Mouse (Mus musculus): ENCODE results near the gene Hoxa11.

Gene Hoxa11

DNA sequence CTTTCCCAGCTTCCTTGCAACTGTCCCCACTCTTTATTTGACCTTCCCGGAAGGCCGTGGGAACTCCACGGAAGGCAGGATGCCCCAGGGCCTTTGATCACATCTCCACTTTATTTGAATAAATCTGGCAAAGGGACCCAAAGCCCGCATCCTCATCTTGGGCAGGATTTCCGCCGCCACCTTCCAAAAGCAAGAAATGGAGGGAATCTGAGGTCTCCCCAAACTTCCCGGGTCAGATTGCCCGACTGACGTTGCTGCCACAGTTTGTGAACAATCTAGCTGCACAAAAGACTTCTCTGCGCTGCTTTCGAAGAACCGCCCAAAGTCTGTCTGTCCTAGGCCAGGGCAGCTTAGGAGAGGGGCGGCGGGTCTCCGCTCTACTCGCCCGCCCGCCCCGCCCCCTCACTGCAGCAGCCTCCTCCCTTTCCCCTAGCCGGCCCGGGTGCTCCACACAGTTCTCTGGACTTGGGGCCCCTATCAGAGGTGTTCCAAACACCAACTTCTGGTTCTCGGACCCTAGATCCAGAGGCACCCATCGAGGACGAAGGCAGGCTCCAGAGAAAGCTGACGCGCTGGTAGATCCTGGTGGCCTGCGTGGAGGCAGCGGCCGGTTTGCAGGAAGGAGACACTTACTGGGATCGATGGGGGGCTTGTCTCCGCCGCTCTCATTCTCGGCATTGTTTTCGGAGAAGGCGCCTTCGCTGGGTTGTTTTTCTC, 20.6 kb downstream of the Hoxa11 start:
- in situ Hi-C loops (cut with MboI; ENCODE audit: unreplicated experiment in 2 of 2): loop anchor here (5.0 to 25.0 kb wide), 10 partner anchors 360 to 1563 kb away; partner anchors contain the start of gene Npvf (in 1 of the 2)

DNA sequence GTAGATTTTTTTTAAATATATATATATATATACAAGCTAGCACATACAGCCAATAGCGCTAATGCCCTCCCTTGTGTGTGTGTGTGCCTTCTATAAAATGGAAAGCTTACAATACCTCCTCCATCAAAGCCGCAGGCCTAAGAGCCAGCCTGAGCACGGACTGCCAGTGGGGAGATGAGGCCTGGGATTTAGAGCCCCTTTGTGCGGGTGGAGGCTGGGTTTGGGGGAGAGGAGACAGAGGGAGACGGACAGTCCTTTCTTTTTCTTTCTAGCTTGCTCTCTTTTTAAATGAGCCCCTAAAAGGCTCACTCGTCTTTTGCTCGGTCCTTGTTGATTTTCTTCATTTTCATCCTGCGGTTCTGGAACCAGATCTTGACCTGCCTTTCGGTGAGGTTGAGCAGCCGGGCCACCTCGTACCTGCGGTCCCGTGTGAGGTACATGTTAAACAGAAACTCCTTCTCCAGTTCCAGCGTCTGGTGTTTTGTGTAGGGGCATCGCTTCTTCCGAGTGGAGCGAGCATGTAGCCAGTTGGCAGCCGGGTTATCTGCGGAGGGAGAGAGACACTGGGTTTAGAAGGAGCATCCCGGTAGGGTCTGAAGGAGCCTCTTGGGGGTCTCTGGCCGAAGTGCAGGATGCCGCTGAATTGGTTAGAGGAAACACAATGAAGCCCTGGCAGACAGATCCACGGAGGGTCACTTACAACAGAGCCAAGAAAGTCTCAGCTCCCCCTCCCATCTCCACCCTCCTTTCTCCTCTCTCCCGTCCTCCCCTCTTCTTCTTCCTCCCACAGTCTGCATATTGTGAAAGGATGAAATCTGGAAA, 21.5 kb downstream of the Hoxa11 start:
- in situ Hi-C loops (cut with MboI; ENCODE audit: unreplicated experiment in 2 of 2): loop anchor here (5.0 to 25.0 kb wide), 9 partner anchors 359 to 1437 kb away; no protein-coding TSS in a partner anchor

DNA sequence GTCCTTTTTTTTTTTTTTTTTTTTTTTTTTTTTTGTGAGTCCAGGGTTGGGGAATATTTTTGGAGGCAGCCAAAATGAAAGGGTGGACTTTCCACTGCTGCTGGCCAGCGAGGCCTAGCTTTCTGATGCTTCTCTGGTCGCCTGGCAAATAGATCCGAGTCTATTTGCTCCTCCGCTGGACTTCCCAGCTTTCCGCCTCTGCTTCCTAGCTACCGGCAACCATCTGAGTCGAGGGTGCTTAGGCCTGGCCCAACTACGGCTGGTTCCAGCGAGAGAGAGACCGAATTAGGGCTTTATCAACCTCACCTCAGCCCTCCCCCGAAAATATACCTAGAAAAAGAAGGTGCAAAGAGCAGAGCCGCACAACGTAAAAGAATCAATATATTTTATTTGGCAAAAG, 22.9 kb downstream of the Hoxa11 start:
- in situ Hi-C loops (cut with MboI; ENCODE audit: unreplicated experiment in 2 of 2): loop anchor here (5.0 to 25.0 kb wide), 9 partner anchors 358 to 1435 kb away; no protein-coding TSS in a partner anchor

GRCm38 (mm10) chr6:52221993-52222685, 23.5 kb downstream of the Hoxa11 start:
- in situ Hi-C loops (cut with MboI; ENCODE audit: unreplicated experiment in 2 of 2): loop anchor here (5.0 to 25.0 kb wide), 9 partner anchors 357 to 1435 kb away; no protein-coding TSS in a partner anchor

GRCm38 (mm10) chr6:52221337-52221992, 24.1 kb downstream of the Hoxa11 start, which contains the start of gene Hoxa7:
TSS of gene Hoxa7 (minus strand) at chr6:52221854.
- in situ Hi-C loops (cut with MboI; ENCODE audit: unreplicated experiment in 2 of 2): loop anchor here (5.0 to 25.0 kb wide), 9 partner anchors 357 to 1434 kb away; no protein-coding TSS in a partner anchor

- in situ Hi-C loops (cut with MboI; ENCODE audit: unreplicated experiment in 2 of 2): loop anchor here (5.0 to 25.0 kb wide), 9 partner anchors 356 to 1434 kb away; no protein-coding TSS in a partner anchor
Measured at GRCm38 (mm10) chr6:52220865-52221310, 24.7 kb downstream of the Hoxa11 start.

GRCm38 (mm10) chr6:52220003-52220864, 25.4 kb downstream of the Hoxa11 start:
- in situ Hi-C loops (cut with MboI; ENCODE audit: unreplicated experiment in 2 of 2): loop anchor here (5.0 to 25.0 kb wide), 9 partner anchors 355 to 1433 kb away; no protein-coding TSS in a partner anchor

DNA sequence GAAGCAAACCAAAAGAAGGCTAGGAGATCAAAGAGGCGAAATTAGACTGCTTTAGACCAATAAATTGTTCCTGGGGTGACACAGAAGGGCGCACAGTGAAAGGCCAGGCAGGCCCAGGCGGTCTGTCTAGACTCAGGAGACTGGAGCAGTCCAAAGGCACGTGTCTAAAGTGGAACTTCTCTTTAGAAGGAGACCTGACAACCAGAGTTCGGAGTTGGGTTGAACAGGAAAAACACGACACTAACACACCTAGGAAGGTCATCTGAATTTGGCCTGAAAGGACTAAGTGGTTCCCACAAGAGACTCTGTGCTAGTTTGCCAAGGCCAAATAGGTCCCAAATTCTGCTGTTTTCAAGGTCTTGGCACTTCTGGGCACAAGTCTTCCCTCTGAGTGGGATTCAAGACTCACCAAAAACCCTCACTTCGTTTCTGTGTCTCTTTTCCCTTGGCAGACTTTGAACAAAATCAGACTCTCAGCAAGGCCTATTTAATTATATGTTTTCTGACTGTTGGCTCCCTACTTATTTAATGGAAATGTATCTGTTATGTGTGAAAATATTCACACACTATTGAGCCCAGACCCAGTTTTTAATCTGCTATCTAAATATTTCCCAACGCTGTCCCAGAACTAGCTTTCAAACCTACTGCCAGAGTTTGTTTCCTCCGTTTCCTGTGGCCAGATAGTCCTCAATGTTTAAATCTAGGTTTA, 26.2 kb downstream of the Hoxa11 start:
- in situ Hi-C loops (cut with MboI; ENCODE audit: unreplicated experiment in 2 of 2): loop anchor here in 1 of 2 experiments (25.0 kb wide), 2 partner anchors 1307 to 1432 kb away; no protein-coding TSS in a partner anchor

DNA sequence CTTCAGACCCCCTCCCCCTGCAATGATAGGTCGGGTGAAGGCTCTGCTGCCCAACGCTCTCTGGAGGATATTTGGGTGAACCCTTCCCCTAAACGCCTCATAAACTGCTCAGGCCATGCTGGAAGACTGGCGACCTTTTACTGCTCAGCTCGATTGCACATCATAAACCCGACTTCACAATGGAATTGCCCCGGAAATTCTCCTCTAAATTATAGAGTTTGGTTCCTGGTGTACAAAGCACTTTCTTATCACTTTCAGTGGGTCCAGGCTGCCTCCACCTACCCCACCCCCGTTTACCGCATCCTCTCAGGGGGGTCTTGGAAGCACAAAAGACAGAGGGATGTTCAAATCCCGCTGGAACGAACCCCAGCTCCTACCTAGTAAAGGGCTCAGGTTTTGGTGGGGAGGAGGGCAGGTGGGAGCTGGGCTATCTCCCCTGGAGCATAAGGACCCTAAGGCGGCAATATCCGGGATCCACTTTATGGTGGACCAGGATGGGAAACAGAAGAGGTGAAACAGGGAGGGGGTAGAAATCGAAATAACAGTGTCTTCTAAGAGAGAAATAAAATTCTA, 26.9 kb downstream of the Hoxa11 start:
- in situ Hi-C loops (cut with MboI; ENCODE audit: unreplicated experiment in 2 of 2): loop anchor here in 1 of 2 experiments (25.0 kb wide), 2 partner anchors 1306 to 1431 kb away; no protein-coding TSS in a partner anchor

GRCm38 (mm10) chr6:52217895-52218642, 27.5 kb downstream of the Hoxa11 start:
- in situ Hi-C loops (cut with MboI; ENCODE audit: unreplicated experiment in 2 of 2): loop anchor here in 1 of 2 experiments (25.0 kb wide), 2 partner anchors 1306 to 1431 kb away; no protein-coding TSS in a partner anchor

DNA sequence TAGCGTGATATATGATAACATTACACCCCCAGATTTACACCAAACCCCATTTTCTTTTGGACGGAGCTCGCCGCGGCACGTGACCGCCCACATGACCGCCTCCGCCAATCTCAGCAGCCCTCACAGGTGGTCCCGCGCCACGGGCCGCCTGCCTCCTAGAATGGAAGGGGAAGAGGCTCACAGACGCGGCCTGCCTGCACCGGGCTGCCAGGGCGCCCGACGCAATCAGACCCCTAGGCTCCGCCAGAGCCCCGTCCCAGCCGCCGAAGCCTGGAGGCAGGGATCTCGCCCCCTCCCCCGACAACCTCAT, 28.2 kb downstream of the Hoxa11 start:
- in situ Hi-C loops (cut with MboI; ENCODE audit: unreplicated experiment in 2 of 2): loop anchor here in 1 of 2 experiments (25.0 kb wide), 2 partner anchors 1305 to 1430 kb away; no protein-coding TSS in a partner anchor

GRCm38 (mm10) chr6:52216691-52217458, 28.7 kb downstream of the Hoxa11 start:
- in situ Hi-C loops (cut with MboI; ENCODE audit: unreplicated experiment in 2 of 2): loop anchor here in 1 of 2 experiments (25.0 kb wide), 2 partner anchors 1305 to 1430 kb away; no protein-coding TSS in a partner anchor

DNA sequence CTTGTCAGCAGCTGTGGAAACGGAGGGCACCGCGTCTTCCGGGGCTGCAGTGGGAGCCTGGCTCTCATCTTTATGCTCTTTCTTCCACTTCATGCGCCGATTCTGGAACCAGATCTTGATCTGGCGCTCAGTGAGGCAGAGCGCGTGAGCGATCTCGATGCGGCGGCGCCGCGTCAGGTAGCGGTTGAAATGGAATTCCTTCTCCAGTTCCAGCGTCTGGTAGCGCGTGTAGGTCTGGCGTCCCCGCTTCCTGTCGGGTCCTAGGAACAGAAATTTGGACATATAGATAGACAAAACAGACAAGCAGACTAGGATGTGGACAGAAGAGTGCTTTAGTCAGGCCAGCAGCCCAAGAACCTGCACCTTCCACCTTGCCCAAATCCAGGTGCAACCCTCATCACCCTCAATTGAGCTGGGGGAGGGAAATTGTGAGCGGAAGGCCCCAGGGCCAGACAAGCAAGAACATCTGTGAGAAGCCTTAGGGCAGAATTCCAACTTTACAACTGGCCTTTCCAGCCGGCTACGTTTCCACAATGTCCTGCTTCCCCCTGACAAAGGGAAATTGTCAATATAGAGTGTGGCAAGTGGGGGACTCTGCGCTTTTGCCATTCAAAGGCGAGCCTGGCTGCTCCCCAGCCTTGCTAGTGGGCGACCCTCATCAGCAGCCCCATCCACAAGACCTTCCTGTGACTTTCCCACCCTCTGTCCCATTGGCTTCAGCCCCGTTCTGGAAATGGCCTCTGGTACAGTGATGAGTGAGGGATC, 29.7 kb downstream of the Hoxa11 start:
- in situ Hi-C loops (cut with MboI; ENCODE audit: unreplicated experiment in 2 of 2): loop anchor here in 1 of 2 experiments (25.0 kb wide), 2 partner anchors 1304 to 1429 kb away; no protein-coding TSS in a partner anchor

GRCm38 (mm10) chr6:52215070-52215469, 30.5 kb downstream of the Hoxa11 start:
- in situ Hi-C loops (cut with MboI; ENCODE audit: unreplicated experiment in 2 of 2): loop anchor here in 1 of 2 experiments (25.0 kb wide), 2 partner anchors 1303 to 1428 kb away; no protein-coding TSS in a partner anchor

- in situ Hi-C loops (cut with MboI; ENCODE audit: unreplicated experiment in 2 of 2): loop anchor here in 1 of 2 experiments (25.0 kb wide), 2 partner anchors 1302 to 1427 kb away; no protein-coding TSS in a partner anchor
Measured at GRCm38 (mm10) chr6:52214271-52214670, 31.3 kb downstream of the Hoxa11 start.
